Mouse (Mus musculus) spleen, adult 2 months (tissue): ENCODE measurements at regions not wholly inside any gene's neighbourhood (a gene's known extent, or its start where the extent isn't known, plus 50 kb on each side); places are given as distances from the start of the nearest gene placed in this dataset.

Experiments used
- CTCF ChIP-seq: fragments of 200-500 bp; IDR thresholded peaks from 2 replicates; pipeline ENCODE4 v1.5.1; 2011; ENCODE audit warnings: mild to moderate bottlenecking, inconsistent platforms; ENCODE audit not compliant: insufficient read depth, insufficient read length, insufficient replicate concordance; ENCODE audit errors: extremely low read depth
- POLR2A ChIP-seq: fragments of 200-500 bp; IDR thresholded peaks from 2 replicates; pipeline ENCODE4 v1.6.1; 2011; ENCODE audit warnings: low read depth, low read length, inconsistent platforms

DNA sequence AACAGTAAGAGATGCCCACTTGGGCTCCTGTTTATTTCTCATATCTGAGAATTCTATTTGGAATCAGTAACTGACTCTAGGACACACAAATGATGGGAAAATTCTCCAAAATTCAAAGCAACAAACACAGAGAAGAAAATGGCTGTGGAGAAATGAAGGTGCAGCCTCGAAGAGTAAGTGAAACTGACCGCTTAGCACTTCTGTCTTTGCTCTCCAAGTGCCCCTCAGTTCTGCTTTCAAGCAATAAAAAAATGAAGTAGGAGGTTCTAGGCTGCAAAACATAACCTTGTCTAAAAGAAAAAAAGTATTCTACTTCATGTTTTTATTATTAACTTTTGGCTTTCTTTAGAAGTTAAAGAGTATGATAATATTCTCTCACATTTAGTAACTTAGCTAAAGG is 79.0 kb downstream of the Zbtb18 start:
- TF ChIP-seq CTCF (no peak), POLR2A (no peak)
